Mouse (Mus musculus): ENCODE data around the gene Siglec1. TPM values are rescaled to one million over a fixed set of nuclear protein-coding genes. Genes with fewer than 3 reads are reported as not detected.

Siglec1 gene
- 1.4 and 1.8 TPM in 2 replicates for polyA plus RNA-seq (2015; fragmentation: Nextera tagmentation; extraction: Ambion mirVana)

GRCm38 (mm10) chr2:131086667-131087390 is at the start of gene Siglec1:
TSS of gene Siglec1 (minus strand) at chr2:131086765.
- 45% methylated on average over 11 of the region's 11 CpGs for WGBS (ENCODE audit: insufficient replicate concordance)
- no peak within 1 kb of the TSS for H3K4me3 ChIP-seq (ENCODE audit: low read depth, low read length)
- peak within 1 kb of the TSS; percentile 5; the same call in 1 of the 2 replicates for H3K27ac ChIP-seq (ENCODE audit: low read length)
- H3K9ac ChIP-seq (ENCODE audit: low read depth, low read length), result no peak within 1 kb of the TSS
- no peaks in the 10 kb centered on the region for H3K27me3 ChIP-seq (ENCODE audit: control insufficient read depth, insufficient read depth, low read depth, low read length)
- no peak for ATAC-seq (ENCODE audit: low read depth)
- H3K9me3 ChIP-seq (replicated peaks; ENCODE audit: control insufficient read depth, low read length), result no peaks in the 10 kb centered on the region
- no peaks in the 10 kb centered on the region for H3K4me1 ChIP-seq (ENCODE audit: control insufficient read depth, low read depth, low read length)
- H3K4me2 ChIP-seq (ENCODE audit: low read depth, low read length), result no peak within 1 kb of the TSS
- no peaks in the 10 kb centered on the region for H3K36me3 ChIP-seq (ENCODE audit: control insufficient read depth, insufficient read depth)

- H3K36me3 ChIP-seq (ENCODE audit: control insufficient read depth, insufficient read depth), result no peaks in the 10 kb centered on the region
- peak overlapping the region; percentile 21 for H3K4me3 ChIP-seq (ENCODE audit: low read depth, low read length)
- peak overlapping the region; percentile 62 for H3K4me2 ChIP-seq (ENCODE audit: low read depth, low read length)
- no peaks in the 10 kb centered on the region for H3K27me3 ChIP-seq (ENCODE audit: control insufficient read depth, insufficient read depth, low read depth, low read length)
- peak overlapping the region; percentile 98 for H3K27ac ChIP-seq (ENCODE audit: low read length)
- H3K4me1 ChIP-seq (ENCODE audit: control insufficient read depth, low read depth, low read length), result peaks cover 51% of the 10 kb centered on the region
- 20% methylated on average over 11 of the region's 11 CpGs for WGBS (ENCODE audit: insufficient replicate concordance)
- ATAC-seq (ENCODE audit: low read depth), result peak; percentile 100
- H3K9ac ChIP-seq (ENCODE audit: low read depth, low read length), result peak overlapping the region; percentile 66
- no peaks in the 10 kb centered on the region for H3K9me3 ChIP-seq (replicated peaks; ENCODE audit: control insufficient read depth, low read length)
Observed at GRCm38 (mm10) chr2:131135521-131136139, 49.1 kb upstream of the Siglec1 start.

- H3K36me3 ChIP-seq (ENCODE audit: control insufficient read depth, insufficient read depth), result no peaks in the 10 kb centered on the region
- H3K27me3 ChIP-seq (ENCODE audit: control insufficient read depth, insufficient read depth, low read depth, low read length), result no peaks in the 10 kb centered on the region
- H3K4me2 ChIP-seq (ENCODE audit: low read depth, low read length), result peak overlapping the region; percentile 50; the same call in 1 of the 2 replicates
- no peak overlapping the region for H3K4me3 ChIP-seq (ENCODE audit: low read depth, low read length)
- no peaks in the 10 kb centered on the region for H3K9me3 ChIP-seq (replicated peaks; ENCODE audit: control insufficient read depth, low read length)
- peaks cover 52% of the 10 kb centered on the region for H3K4me1 ChIP-seq (ENCODE audit: control insufficient read depth, low read depth, low read length)
- peak overlapping the region; percentile 66 for H3K9ac ChIP-seq (ENCODE audit: low read depth, low read length)
- H3K27ac ChIP-seq (ENCODE audit: low read length), result peak overlapping the region; percentile 98
- no peak for ATAC-seq (ENCODE audit: low read depth)
- 74% methylated on average over 8 of the region's 8 CpGs for WGBS (ENCODE audit: insufficient replicate concordance)
Observed at GRCm38 (mm10) chr2:131134826-131135400, 48.3 kb upstream of the Siglec1 start.

- WGBS (ENCODE audit: insufficient replicate concordance), result 17% methylated on average over 1 of the region's 1 CpGs
- H3K27ac ChIP-seq (ENCODE audit: low read length), result peak overlapping the region; percentile 98
- H3K27me3 ChIP-seq (ENCODE audit: control insufficient read depth, insufficient read depth, low read depth, low read length), result no peaks in the 10 kb centered on the region
- H3K9ac ChIP-seq (ENCODE audit: low read depth, low read length), result peak overlapping the region; percentile 17; the same call in 1 of the 2 replicates
- peaks cover 55% of the 10 kb centered on the region for H3K4me1 ChIP-seq (ENCODE audit: control insufficient read depth, low read depth, low read length)
- no peak overlapping the region for H3K4me3 ChIP-seq (ENCODE audit: low read depth, low read length)
- ATAC-seq (ENCODE audit: low read depth), result no peak
- H3K4me2 ChIP-seq (ENCODE audit: low read depth, low read length), result no peak overlapping the region
- no peaks in the 10 kb centered on the region for H3K36me3 ChIP-seq (ENCODE audit: control insufficient read depth, insufficient read depth)
- no peaks in the 10 kb centered on the region for H3K9me3 ChIP-seq (replicated peaks; ENCODE audit: control insufficient read depth, low read length)
Observed at GRCm38 (mm10) chr2:131134381-131134780, 47.8 kb upstream of the Siglec1 start.

- 81% methylated on average over 9 of the region's 9 CpGs for WGBS (ENCODE audit: insufficient replicate concordance)
- H3K9ac ChIP-seq (ENCODE audit: low read depth, low read length), result peak within 1 kb of the TSS; percentile 17; the same call in 1 of the 2 replicates
- H3K4me1 ChIP-seq (ENCODE audit: control insufficient read depth, low read depth, low read length), result peaks cover 68% of the 10 kb centered on the region
Observed at GRCm38 (mm10) chr2:131132930-131133547, 46.5 kb upstream of the Siglec1 start, which contains the start of gene Gm11037. TSS of gene Gm11037 (plus strand) at chr2:131133497.

GRCm38 (mm10) chr2:131132111-131132888 is 45.7 kb upstream of the Siglec1 start:
- H3K4me2 ChIP-seq (ENCODE audit: low read depth, low read length), result no peak overlapping the region
- H3K4me1 ChIP-seq (ENCODE audit: control insufficient read depth, low read depth, low read length), result peaks cover 73% of the 10 kb centered on the region
- WGBS (ENCODE audit: insufficient replicate concordance), result 74% methylated on average over 10 of the region's 10 CpGs
- H3K27ac ChIP-seq (ENCODE audit: low read length), result peak overlapping the region; percentile 37; the same call in 1 of the 2 replicates
- H3K27me3 ChIP-seq (ENCODE audit: control insufficient read depth, insufficient read depth, low read depth, low read length), result no peaks in the 10 kb centered on the region
- ATAC-seq (ENCODE audit: low read depth), result no peak
- H3K4me3 ChIP-seq (ENCODE audit: low read depth, low read length), result no peak overlapping the region
- no peak overlapping the region for H3K9ac ChIP-seq (ENCODE audit: low read depth, low read length)
- no peaks in the 10 kb centered on the region for H3K9me3 ChIP-seq (replicated peaks; ENCODE audit: control insufficient read depth, low read length)
- H3K36me3 ChIP-seq (ENCODE audit: control insufficient read depth, insufficient read depth), result no peaks in the 10 kb centered on the region

More at GRCm38 (mm10) chr2:131132930-131133547, 46.5 kb upstream of the Siglec1 start, which contains the start of gene Gm11037:
- no peaks in the 10 kb centered on the region for H3K36me3 ChIP-seq (ENCODE audit: control insufficient read depth, insufficient read depth)
- no peak within 1 kb of the TSS for H3K4me2 ChIP-seq (ENCODE audit: low read depth, low read length)
- peak within 1 kb of the TSS; percentile 98; the same call in 1 of the 2 replicates for H3K27ac ChIP-seq (ENCODE audit: low read length)
- no peak for ATAC-seq (ENCODE audit: low read depth)
- no peak within 1 kb of the TSS for H3K4me3 ChIP-seq (ENCODE audit: low read depth, low read length)
- no peaks in the 10 kb centered on the region for H3K27me3 ChIP-seq (ENCODE audit: control insufficient read depth, insufficient read depth, low read depth, low read length)
- H3K9me3 ChIP-seq (replicated peaks; ENCODE audit: control insufficient read depth, low read length), result no peaks in the 10 kb centered on the region

- no peak overlapping the region; the same call in 1 of the 2 replicates for H3K9ac ChIP-seq (ENCODE audit: low read depth, low read length)
- no peak for ATAC-seq (ENCODE audit: low read depth)
- H3K4me3 ChIP-seq (ENCODE audit: low read depth, low read length), result no peak overlapping the region
- no peaks in the 10 kb centered on the region for H3K27me3 ChIP-seq (ENCODE audit: control insufficient read depth, insufficient read depth, low read depth, low read length)
- peaks cover 77% of the 10 kb centered on the region for H3K4me1 ChIP-seq (ENCODE audit: control insufficient read depth, low read depth, low read length)
- 87% methylated on average over 2 of the region's 2 CpGs for WGBS (ENCODE audit: insufficient replicate concordance)
- H3K4me2 ChIP-seq (ENCODE audit: low read depth, low read length), result no peak overlapping the region
- no peak overlapping the region; the same call in 1 of the 2 replicates for H3K27ac ChIP-seq (ENCODE audit: low read length)
- H3K9me3 ChIP-seq (replicated peaks; ENCODE audit: control insufficient read depth, low read length), result no peaks in the 10 kb centered on the region
- H3K36me3 ChIP-seq (ENCODE audit: control insufficient read depth, insufficient read depth), result no peaks in the 10 kb centered on the region
Observed at GRCm38 (mm10) chr2:131130849-131131248, 44.3 kb upstream of the Siglec1 start.

GRCm38 (mm10) chr2:131129836-131130235 is 43.3 kb upstream of the Siglec1 start:
- 0 out of 2 replicates have a peak overlapping the region, but pooled peaks have one; percentile 22 for H3K9ac ChIP-seq (ENCODE audit: low read depth, low read length)
- 43% methylated on average over 5 of the region's 5 CpGs for WGBS (ENCODE audit: insufficient replicate concordance)
- no peaks in the 10 kb centered on the region for H3K36me3 ChIP-seq (ENCODE audit: control insufficient read depth, insufficient read depth)
- no peak overlapping the region for H3K4me3 ChIP-seq (ENCODE audit: low read depth, low read length)
- peak overlapping the region; percentile 41 for H3K4me2 ChIP-seq (ENCODE audit: low read depth, low read length)
- peak; percentile 83 for ATAC-seq (ENCODE audit: low read depth)
- peak overlapping the region; percentile 75 for H3K27ac ChIP-seq (ENCODE audit: low read length)
- peaks cover 69% of the 10 kb centered on the region for H3K4me1 ChIP-seq (ENCODE audit: control insufficient read depth, low read depth, low read length)
- H3K9me3 ChIP-seq (replicated peaks; ENCODE audit: control insufficient read depth, low read length), result no peaks in the 10 kb centered on the region
- H3K27me3 ChIP-seq (ENCODE audit: control insufficient read depth, insufficient read depth, low read depth, low read length), result no peaks in the 10 kb centered on the region
